Mouse (Mus musculus): ENCODE results near the gene Lmo7.

GRCm38 (mm10) chr14:101972764-101973163 is 243.0 kb downstream of the Lmo7 start:
- no peak for TF ChIP-seq POLR2A (IDR thresholded peaks at IDR 0.05; ENCODE audit: low read depth, low read length)
- TF ChIP-seq CTCF (IDR thresholded peaks at IDR 0.05; ENCODE audit: extremely low read depth, insufficient read depth, insufficient read length, insufficient replicate concordance), result no peak

Data from spleen, adult 2 months (tissue).